Mouse (Mus musculus) embryonic facial prominence, embryonic 10.5 days (tissue): Measurements from ENCODE around the gene Aff4. TPM values are rescaled to one million over a fixed set of nuclear protein-coding genes. Genes with fewer than 3 reads are reported as not detected.

Experiments used
- DNase-seq: peaks from one replicate; pipeline ENCODE4 v3.0.0-alpha.2; 2017; ENCODE audit warnings: low spot score
- H3K27ac ChIP-seq: fragments of 300-500 bp; sonication (generic); replicated peaks from 2 replicates; pipeline ENCODE4 v1.5.1; 2016; ENCODE audit warnings: mild to moderate bottlenecking
- H3K27me3 ChIP-seq: fragments of 300-500 bp; sonication (generic); replicated peaks from 2 replicates; pipeline ENCODE4 v1.6.1; 2016; ENCODE audit warnings: low read depth, mild to moderate bottlenecking; ENCODE audit not compliant: poor library complexity, severe bottlenecking
- H3K36me3 ChIP-seq: fragments of 300-500 bp; sonication (generic); replicated peaks from 2 replicates; pipeline ENCODE4 v1.6.1; 2016; ENCODE audit warnings: mild to moderate bottlenecking, moderate library complexity
- H3K4me1 ChIP-seq: fragments of 300-500 bp; sonication (generic); 2 replicates; pipeline ENCODE4 v1.6.1; 2016
- H3K4me3 ChIP-seq: fragments of 300-500 bp; sonication (generic); 2 replicates; pipeline ENCODE4 v1.5.1; 2016; ENCODE audit warnings: mild to moderate bottlenecking, moderate library complexity
- H3K9me3 ChIP-seq: fragments of 300-500 bp; sonication (generic); 2 replicates; pipeline ENCODE4 v1.6.1; 2016; ENCODE audit warnings: mild to moderate bottlenecking
- WGBS: fragments of 180-500 bp; shearing (Covaris S2); methylation state at CpG from one replicate; pipeline ENCODE4 v1.1.7; 2016; 5-methylcytosine and 5-hydroxymethylcytosine counted together
- polyA plus RNA-seq: library from polyadenylated mRNA; unstranded; fragments of >200 nt; fragmentation: Nextera tagmentation; extraction: Ambion mirVana; gene quantifications from 2 replicates; pipeline ENCODE4 v1.2.1, GENCODE M21; 2016

Gene Aff4
- polyA plus RNA-seq, 1 experiment from 2014 or later = 42.7 TPM

GRCm38 (mm10) chr11:53345738-53346137 is 4.9 kb upstream of the Aff4 start:
- Histone ChIP-seq H3K27me3 (no peaks in the 10 kb centered on the region), H3K4me3 (no peak overlapping the region), H3K4me1 (peaks cover 12% of the 10 kb centered on the region), H3K36me3 (no peaks in the 10 kb centered on the region), H3K9me3 (no peaks in the 10 kb centered on the region), H3K27ac (no peak overlapping the region)
- 20% methylated on average over 2 of the region's 2 CpGs for WGBS
- DNase-seq = peak; percentile 30

- Histone ChIP-seq H3K4me3 (peak overlapping the region; percentile 87), H3K27ac (peak overlapping the region; percentile 97), H3K9me3 (no peaks in the 10 kb centered on the region), H3K27me3 (no peaks in the 10 kb centered on the region), H3K36me3 (peaks cover 21% of the 10 kb centered on the region), H3K4me1 (peaks cover 8% of the 10 kb centered on the region)
- WGBS = under 1% methylated on average over 35 of the region's 35 CpGs
- peak; percentile 84 for DNase-seq
These were observed 750 bp downstream of the Aff4 start for GRCm38 (mm10) chr11:53351224-53351942.

GRCm38 (mm10) chr11:53351943-53352590 is 1.4 kb downstream of the Aff4 start:
- no peak for DNase-seq
- 5% methylated on average over 14 of the region's 14 CpGs for WGBS
- H3K27me3 ChIP-seq = no peaks in the 10 kb centered on the region
- peak overlapping the region; percentile 97 for H3K27ac ChIP-seq
- peak overlapping the region; percentile 87 for H3K4me3 ChIP-seq
- H3K36me3 ChIP-seq = peaks cover 28% of the 10 kb centered on the region
- no peaks in the 10 kb centered on the region for H3K9me3 ChIP-seq
- peaks cover 8% of the 10 kb centered on the region for H3K4me1 ChIP-seq

- Histone ChIP-seq H3K27me3 (no peaks in the 10 kb centered on the region), H3K36me3 (peaks cover 58% of the 10 kb centered on the region), H3K4me3 (no peak overlapping the region), H3K9me3 (no peaks in the 10 kb centered on the region), H3K27ac (no peak overlapping the region), H3K4me1 (no peaks in the 10 kb centered on the region)
- 94% methylated on average over 5 of the region's 5 CpGs for WGBS
- DNase-seq = no peak
These were observed 8.0 kb downstream of the Aff4 start for GRCm38 (mm10) chr11:53358504-53359155.

GRCm38 (mm10) chr11:53367032-53367431 is 16.4 kb downstream of the Aff4 start:
- WGBS = 92% methylated on average over 2 of the region's 2 CpGs
- H3K36me3 ChIP-seq = peaks cover 58% of the 10 kb centered on the region

GRCm38 (mm10) chr11:53378918-53379317 is 28.3 kb downstream of the Aff4 start:
- H3K27ac ChIP-seq = no peak overlapping the region
- WGBS = 91% methylated on average over 1 of the region's 1 CpGs

More at GRCm38 (mm10) chr11:53367032-53367431, 16.4 kb downstream of the Aff4 start:
- Histone ChIP-seq H3K9me3 (no peaks in the 10 kb centered on the region), H3K4me3 (no peak overlapping the region), H3K4me1 (no peaks in the 10 kb centered on the region), H3K27ac (no peak overlapping the region), H3K27me3 (no peaks in the 10 kb centered on the region)
- no peak for DNase-seq

GRCm38 (mm10) chr11:53383758-53384428 is 33.3 kb downstream of the Aff4 start:
- H3K36me3 ChIP-seq = peaks cover 87% of the 10 kb centered on the region

More at GRCm38 (mm10) chr11:53378918-53379317, 28.3 kb downstream of the Aff4 start:
- Histone ChIP-seq H3K9me3 (no peaks in the 10 kb centered on the region), H3K27me3 (no peaks in the 10 kb centered on the region), H3K4me1 (no peaks in the 10 kb centered on the region), H3K4me3 (no peak overlapping the region), H3K36me3 (peaks cover 87% of the 10 kb centered on the region)
- no peak for DNase-seq

GRCm38 (mm10) chr11:53393856-53394255 is 43.2 kb downstream of the Aff4 start:
- H3K36me3 ChIP-seq = peaks cover 91% of the 10 kb centered on the region

More at GRCm38 (mm10) chr11:53383758-53384428, 33.3 kb downstream of the Aff4 start:
- 97% methylated on average over 2 of the region's 2 CpGs for WGBS
- DNase-seq = no peak
- no peaks in the 10 kb centered on the region for H3K27me3 ChIP-seq
- H3K4me1 ChIP-seq = no peaks in the 10 kb centered on the region
- H3K9me3 ChIP-seq = no peaks in the 10 kb centered on the region
- no peak overlapping the region for H3K4me3 ChIP-seq
- H3K27ac ChIP-seq = no peak overlapping the region

GRCm38 (mm10) chr11:53403638-53404037 is 53.0 kb downstream of the Aff4 start:
- Histone ChIP-seq H3K9me3 (no peaks in the 10 kb centered on the region), H3K27ac (no peak overlapping the region), H3K4me3 (no peak overlapping the region), H3K36me3 (peaks cover 98% of the 10 kb centered on the region), H3K27me3 (no peaks in the 10 kb centered on the region), H3K4me1 (no peaks in the 10 kb centered on the region)
- 88% methylated on average over 1 of the region's 1 CpGs for WGBS
- DNase-seq = no peak

More at GRCm38 (mm10) chr11:53393856-53394255, 43.2 kb downstream of the Aff4 start:
- 89% methylated on average over 1 of the region's 1 CpGs for WGBS
- Histone ChIP-seq H3K27ac (no peak overlapping the region), H3K4me3 (no peak overlapping the region), H3K4me1 (no peaks in the 10 kb centered on the region), H3K9me3 (no peaks in the 10 kb centered on the region), H3K27me3 (no peaks in the 10 kb centered on the region)
- DNase-seq = no peak

GRCm38 (mm10) chr11:53411738-53412137 is 61.1 kb downstream of the Aff4 start:
- Histone ChIP-seq H3K9me3 (no peaks in the 10 kb centered on the region), H3K27ac (no peak overlapping the region), H3K27me3 (no peaks in the 10 kb centered on the region), H3K4me1 (no peaks in the 10 kb centered on the region), H3K36me3 (peaks cover 99% of the 10 kb centered on the region), H3K4me3 (no peak overlapping the region)
- DNase-seq = no peak

GRCm38 (mm10) chr11:53413871-53414270 is 63.2 kb downstream of the Aff4 start:
- WGBS = 93% methylated on average over 4 of the region's 4 CpGs
- DNase-seq = no peak
- H3K36me3 ChIP-seq = peaks cover 99% of the 10 kb centered on the region

GRCm38 (mm10) chr11:53418048-53418447 is 67.4 kb downstream of the Aff4 start:
- Histone ChIP-seq H3K27ac (no peak overlapping the region), H3K4me1 (no peaks in the 10 kb centered on the region), H3K36me3 (peaks cover 91% of the 10 kb centered on the region), H3K27me3 (no peaks in the 10 kb centered on the region), H3K4me3 (no peak overlapping the region), H3K9me3 (no peaks in the 10 kb centered on the region)
- no peak for DNase-seq

More at GRCm38 (mm10) chr11:53413871-53414270, 63.2 kb downstream of the Aff4 start:
- H3K4me3 ChIP-seq = no peak overlapping the region
- no peaks in the 10 kb centered on the region for H3K9me3 ChIP-seq
- H3K27ac ChIP-seq = no peak overlapping the region
- no peaks in the 10 kb centered on the region for H3K4me1 ChIP-seq
- no peaks in the 10 kb centered on the region for H3K27me3 ChIP-seq
